Mouse (Mus musculus): Measurements from ENCODE around the gene Gm11096.

The Gm11096 gene

DNA sequence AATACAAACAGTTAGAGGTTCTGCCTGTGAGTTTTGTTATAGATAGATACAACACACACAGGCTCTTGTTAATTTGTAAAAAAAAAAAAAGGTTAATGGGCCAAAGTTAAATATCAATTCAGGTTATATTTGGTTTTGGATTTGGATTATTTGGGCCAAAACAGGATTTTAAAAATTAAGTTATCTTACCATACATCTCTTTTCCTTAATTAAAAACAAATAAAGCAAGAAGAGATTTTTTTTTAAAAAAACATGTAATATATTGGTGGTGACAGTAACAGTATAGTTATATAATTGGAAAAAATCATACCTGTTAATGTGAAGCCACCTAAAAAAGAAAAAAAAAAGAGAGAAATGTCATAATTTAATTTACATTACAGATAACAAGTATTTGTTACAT is at the start of gene Gm11096:
TSS of gene Gm11096 (plus strand) at position 301 of the 400 bp plus-strand sequence.
- DNase-seq: no peak

DNA sequence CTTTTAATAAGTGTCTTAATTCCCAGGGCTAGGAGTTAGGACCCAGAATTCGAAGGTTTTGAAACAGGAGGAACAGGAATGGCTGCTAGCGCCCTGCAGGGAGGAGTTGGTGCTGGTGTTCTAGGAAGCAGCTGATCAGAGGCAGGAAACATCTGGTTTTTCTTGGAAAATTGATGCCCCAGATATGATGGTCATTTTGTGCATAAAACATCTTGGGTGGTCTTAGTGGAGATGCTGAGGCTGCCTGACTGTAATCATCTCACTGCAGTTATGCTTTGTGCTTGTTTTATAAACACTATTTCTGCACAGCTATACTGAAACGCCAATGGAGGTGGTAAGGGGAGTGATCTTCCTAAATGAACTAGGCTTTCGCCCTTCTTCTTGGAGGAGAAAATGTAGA is 48.5 kb upstream of the Gm11096 start:
- DNase-seq: no peak

DNA sequence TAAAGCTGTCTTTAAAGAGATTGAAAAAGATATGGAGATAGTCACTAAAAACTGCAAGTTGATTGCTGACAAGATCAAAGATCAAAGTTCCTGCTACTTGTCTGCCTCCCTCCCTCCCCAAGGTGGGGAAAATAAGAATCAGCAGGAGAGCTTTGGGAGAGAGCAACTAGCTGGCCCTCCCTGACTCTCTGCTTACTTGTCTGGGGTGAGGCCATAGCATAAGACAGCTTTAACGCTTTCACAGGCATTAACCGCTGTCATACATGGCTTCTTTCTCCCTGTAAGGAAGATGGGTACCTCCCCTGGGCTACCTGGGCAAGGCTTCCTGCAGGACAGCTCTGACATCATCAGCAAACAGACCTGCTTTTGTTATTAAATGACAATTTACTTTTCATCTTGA is 47.4 kb upstream of the Gm11096 start:
- no peak for DNase-seq

DNA sequence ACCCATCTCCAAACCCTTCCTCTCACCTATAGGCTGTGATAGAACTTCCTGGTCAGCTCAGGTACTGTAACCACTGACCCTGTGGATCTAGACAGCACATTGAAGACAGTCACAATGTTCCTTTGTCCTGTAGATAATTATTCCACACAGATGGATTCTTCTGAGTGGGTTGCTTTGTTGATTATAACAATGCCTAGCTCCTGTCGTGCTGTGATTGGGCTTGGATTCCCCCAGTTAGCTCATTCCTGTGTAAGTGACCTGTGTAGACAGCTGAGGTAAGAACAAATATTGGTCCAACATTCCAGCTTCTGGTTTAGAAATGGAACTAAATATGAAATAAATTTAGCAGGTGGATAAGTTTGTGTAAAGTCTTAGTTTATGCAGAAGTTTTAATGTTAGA is 44.1 kb upstream of the Gm11096 start:
- no peak for DNase-seq

DNA sequence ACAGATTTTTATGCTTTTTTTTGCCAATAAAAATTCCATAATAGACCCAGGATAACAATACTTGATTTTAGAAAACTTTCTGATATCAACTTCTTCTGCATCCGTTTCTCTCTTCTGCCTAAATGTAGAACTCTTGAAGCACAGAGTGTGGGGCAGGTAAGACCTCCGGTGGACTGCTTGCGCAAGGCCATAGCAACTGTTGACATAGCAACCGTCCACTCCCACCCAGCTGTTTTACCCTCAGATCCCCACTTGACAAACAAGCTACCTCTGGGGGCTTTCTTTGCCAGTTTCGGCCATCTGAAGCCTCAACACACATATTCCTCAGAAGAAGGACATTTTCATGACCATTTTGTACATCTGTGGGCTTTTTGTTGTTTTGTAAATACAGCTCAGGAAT is 41.2 kb upstream of the Gm11096 start:
- DNase-seq: no peak

DNA sequence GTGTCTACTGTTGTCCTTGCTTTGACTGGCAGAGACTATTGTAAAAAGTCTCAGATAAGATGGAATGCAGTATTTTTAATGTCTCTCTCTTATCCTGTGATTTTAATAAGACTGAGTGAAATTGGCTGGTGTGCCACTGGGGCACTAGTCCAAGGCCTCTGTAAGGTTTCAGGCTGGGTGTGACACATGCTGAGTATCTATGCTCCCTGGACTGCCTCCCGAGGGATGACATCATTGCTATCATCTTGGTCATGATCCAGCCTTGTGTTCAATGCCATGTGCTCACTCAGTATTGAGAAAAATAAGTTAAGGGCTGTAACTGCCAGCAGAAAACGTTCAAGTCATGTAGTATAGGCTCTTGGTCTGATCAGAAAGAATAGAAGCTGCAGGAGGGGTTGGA is 38.9 kb upstream of the Gm11096 start:
- peak; percentile 34 for DNase-seq

DNA sequence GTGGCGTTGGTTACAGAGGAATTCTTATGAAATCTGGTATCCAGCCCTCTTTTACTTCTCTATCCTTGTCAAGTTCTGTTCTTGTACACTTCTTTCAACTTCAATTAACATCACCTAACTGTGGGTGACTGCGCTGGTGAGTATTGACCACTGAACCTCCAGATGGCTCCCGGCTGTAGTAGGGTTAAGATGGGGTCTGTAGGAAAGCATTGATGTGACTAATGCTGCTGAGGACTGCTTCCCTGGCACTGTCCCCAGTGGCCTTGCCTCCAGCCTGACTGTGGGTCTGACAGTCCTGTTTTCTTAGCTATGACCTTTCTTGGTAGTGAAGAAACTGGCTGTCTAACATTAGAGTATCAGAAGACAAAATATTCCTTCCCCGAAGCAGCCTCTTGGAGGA is 38.4 kb upstream of the Gm11096 start:
- no peak for DNase-seq

DNA sequence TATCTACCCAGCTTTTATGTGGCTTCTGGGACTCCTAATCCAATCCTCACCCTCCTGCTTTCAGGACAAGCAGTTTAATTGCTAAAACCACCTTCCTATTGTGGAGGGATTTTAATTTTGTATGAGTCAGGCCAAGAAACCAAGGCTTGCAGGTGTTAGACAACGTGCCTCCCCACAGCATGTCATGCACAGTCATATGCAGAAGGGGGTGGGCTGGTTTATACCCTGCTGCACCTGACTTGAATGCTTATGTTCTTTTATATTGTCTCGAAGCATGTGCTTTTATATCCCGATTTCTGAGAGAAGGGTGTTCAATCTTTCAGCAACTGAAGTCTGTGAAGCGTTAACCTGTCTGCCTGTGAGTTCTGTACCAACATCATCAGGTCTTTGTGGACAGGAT is 37.3 kb upstream of the Gm11096 start:
- DNase-seq: no peak

DNA sequence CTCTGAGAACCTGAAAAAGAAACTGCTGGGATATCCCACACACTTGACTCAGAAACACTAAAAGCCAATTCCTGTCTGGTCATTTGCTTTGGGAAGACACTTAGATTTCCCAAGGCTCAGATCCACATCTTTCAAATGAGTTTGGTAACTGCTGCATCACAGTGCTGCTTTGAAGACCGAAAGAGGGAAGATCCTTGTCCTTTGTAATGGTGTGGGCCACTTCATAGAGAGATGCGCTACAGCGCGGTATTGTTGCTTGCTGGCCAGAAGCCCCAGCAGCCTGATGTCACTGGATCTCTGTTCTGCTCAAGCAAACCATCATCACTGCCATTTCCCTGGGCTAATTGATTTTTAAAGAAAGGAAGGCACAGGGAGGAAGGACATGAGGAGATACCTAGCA is 28.8 kb upstream of the Gm11096 start:
- no peak for DNase-seq

DNA sequence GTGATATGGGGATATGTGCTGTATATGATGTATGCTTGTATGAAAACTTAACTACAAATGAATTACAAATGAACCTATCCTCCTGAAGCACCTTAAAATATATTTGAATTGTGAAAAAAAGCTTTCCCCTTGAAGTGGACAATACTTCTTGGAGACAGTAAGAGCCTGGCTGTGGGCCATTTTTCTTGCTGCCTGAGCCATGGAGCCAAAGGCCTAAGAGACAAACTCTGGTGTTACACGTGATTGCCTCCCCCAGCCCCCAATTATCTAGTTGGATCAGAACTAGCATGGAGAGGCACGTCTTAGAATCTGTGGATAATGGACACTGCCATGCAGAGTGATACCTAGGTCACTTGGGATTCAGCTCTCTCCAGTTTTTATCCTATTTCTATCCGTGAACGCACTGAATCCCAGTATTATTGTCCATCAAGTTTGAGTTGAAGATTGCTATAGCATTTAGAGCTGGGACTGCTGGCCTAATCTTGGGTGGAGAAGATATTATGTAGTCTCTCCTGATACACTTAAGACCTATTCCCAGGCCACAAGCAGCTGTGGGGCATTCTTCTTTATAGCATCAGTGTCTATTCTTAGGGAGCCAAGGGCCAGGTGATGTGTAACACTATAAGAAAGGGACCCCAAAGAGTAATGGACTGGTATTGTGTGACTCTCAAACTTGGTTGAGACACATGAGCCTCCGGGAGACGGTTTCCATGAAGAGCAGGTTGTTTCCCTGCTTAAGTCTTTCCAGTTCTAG is 25.0 kb upstream of the Gm11096 start:
- DNase-seq: no peak

DNA sequence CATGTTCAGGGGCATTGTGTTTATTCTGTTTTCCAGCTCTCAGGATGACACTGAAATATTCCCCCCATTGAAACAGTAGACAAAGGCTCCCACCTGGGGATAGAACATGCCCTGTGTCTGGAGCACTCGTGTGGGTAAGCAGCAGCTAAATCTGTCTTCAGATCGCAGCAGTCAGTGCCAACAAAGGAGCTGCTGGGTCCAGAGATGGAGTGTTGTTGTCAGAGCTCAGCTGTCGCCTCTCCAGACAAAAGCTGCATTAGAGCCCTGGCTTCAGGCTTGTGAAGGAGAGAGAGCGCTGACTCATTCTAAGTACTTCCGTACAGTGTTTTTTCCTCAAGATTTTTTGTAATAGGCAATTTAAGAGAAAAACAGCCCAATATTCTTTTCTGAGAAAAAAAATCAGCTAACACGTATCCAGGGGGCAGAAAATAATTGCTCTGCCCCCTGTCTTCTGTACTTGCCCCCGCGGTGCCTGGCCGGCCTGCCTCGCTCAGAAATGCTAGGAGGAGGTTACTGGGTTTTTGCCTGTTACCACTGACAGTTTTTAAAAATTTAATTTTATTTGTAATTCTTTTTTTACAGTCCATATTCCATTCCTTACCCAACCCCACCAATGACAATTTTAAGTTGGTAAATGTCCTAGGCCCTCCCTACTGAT is 21.6 kb upstream of the Gm11096 start:
- DNase-seq: no peak

DNA sequence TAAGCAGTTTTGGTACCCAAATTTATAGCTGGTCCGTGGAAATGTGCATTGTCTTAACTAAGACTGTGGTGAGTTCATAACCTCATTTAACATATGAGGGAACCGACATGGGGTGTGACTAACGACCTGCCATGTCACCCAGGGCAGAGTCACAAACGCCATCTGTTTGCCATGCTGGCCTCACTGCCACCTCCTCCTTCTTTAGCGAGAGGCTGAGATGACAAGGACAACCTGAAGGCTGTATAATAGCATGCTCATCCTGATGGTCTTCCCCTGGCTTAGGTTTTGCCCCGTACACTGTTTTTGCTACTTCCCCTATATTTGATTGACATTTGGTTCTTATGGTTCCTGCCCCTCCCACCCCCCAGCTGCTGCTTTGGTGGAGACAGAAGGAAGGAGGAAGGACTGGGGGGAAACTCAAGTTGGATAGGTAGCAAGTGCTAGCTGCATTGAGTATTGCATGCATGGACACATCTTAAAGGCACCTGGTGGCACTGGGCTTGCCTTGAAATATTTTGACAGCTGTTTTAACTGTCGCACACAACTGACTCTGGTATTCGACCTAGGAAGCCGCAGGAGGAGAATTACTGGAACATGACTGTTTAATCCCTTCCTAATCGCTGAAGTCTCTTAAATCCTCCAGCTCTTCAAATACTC is 17.2 kb upstream of the Gm11096 start:
- peak; percentile 12 for DNase-seq

DNA sequence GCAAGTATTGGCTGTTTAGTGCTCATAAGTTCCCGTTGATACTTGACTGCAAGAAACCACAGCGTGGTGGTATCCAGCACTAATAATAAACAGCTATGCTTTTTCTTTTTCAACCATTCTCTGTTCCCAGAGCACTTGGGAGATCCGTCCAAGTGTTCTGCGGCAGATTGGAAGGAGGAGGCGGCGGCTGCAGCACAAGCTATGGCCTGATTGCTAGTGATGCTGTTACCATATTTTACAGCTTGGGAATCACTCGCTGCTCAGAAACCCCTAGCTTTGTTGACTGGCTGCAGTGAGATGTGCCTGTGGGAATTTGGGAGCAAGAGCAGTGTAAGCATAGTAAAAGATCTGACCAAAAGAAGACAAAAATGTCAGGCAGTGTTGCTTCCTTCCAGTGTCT is 14.3 kb upstream of the Gm11096 start:
- no peak for DNase-seq

DNA sequence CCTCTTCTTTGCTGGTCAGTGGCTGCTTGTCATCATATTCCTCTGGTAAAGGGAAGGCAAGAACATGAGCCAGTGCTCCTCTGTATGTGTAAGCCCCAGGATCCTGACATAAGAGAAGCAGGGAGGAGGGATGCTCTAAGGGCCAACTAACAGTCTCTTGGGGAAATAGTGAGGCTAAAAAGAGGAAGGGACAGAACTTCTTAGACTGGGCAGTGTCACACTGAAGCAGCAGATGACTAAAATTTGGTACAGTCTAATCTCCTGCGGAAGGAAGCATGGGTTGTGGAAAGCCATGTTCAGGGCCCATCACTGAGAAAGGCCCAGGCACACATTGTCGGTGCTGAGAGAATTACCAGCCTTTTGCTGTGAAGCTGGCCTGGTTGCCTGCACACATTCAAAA is 8.8 kb upstream of the Gm11096 start:
- DNase-seq: no peak

DNA sequence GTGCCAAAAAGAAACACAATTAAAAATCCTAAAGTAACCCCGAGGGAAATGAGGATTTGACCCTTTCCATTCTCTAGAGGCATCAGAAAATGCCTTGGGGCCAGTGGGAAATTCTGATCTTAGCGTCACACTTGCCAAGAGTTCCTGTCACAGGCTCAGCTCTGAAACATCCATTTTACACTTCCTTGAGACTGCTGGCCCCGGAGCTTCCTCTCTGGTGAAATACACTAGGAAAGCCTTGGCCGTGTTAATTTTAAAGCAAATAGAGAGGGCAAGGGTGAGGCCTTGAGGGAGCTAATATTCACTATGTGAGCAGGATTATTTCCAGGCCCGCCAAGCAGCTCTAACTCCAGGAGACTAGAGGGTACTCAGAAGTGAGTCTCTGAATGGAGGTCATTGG is 8.4 kb upstream of the Gm11096 start:
- no peak for DNase-seq

DNA sequence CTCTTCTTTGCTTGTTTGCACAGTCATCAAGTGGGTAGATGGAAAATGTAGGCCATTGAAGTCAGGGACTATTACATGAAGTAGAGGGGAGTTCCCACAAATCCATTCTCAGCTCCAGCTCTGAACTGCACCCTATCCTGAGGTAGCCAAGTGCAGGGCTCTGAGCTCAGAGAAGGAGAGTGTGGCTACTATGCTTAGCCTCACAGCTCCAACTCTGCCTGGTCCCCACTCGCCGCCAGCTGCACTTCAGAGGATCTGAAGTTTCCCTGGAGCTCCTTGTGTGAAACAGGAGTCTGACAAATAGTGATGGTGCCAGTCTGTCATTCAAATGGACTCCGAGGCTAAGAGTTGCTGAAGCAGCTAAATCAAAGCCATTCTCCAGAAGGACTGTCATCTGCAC is 13.7 kb downstream of the Gm11096 start:
- no peak for DNase-seq

DNA sequence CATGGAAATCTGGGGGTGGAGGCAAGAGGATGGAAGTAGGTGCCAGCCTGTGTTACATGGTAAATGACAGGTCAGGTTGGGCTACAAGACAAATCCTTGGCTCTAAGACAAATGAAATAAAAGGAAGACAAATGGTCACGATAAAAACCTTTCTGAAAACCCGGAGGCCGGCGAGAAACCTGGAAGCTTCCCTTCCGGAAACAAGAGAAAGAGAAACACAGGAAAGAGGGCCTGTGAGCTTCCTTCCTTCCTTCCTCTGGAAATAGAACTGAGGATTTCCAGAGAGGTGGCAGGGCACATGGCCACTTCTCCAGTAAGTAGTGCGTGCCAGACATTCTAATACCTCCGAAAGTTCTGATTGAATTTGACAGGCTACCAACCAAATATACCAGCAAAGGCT is 14.4 kb downstream of the Gm11096 start:
- DNase-seq: no peak

DNA sequence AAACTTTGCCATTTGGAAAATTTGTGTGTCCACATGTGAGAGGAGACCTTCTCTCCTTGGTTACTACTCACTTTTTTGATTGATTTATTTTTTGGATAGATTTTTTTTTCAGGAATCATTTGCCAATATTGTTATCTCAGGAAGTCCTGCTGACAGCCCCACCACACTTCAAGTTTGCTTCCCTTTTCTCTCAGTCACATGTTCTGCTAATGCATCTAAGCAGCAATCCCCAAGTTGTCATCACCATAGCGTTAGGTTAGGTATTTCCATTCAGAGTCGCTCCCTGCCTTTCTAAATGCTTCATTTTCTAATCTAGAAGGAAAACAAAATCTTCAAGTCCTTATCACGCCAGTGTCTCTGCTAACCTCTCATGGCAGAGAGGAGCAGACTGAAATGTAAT is 17.8 kb downstream of the Gm11096 start:
- no peak for DNase-seq

DNA sequence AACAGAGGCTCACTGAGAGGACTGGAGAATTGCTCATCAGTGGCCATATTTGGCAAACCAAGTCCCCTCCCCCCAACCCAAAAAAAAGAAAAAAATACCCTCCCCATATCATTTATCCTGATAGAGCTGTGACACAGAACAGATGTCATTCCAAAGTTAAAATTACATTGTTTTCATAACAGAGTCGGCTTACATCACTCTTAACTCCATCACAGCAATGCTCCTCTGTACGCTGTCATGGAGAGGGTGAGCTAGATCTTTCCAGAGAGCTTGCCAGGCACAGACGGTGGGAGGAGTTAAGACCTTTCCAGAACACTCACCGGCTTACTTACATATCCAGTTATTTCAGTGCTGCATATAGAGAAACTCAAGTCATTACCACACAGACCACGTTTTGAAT is 27.4 kb downstream of the Gm11096 start:
- no peak for DNase-seq

DNA sequence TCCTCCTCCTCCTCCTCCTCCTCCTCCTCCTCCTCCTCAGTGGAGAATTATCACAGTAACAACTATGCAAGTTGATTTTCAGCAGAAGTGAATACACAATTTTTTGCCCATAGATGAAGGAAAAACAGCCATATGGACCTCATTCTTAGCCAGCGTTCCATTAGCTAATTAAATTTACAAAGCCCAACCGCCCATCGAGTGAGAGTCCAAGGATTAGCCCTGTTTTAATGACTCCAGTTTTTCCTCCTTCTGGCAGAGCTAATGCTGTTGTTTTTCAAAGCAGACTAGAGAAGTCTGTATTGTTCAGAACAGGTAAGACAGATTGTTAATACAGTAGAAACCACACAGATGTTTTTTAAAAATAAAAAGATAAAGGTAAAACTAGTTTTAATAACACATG is 31.8 kb downstream of the Gm11096 start:
- no peak for DNase-seq

DNA sequence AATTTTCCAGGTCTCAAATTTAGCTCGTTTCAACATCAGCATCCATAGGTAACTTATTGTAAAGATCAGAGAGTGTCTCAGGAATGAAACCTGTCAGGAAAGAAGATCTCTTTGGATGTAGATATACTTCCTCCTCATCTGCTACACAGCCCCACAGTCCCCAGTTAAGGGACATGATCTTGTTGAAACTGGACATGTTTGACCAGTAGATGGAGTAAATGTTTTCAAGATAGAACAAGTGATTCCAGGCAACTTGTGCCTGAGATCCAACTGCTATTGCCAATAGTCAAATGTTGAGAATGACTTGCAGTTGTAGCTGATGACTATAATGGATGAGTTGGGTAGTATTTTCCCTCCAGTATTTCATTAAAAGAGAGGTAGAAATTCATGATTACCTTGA is 35.9 kb downstream of the Gm11096 start:
- DNase-seq: no peak

DNA sequence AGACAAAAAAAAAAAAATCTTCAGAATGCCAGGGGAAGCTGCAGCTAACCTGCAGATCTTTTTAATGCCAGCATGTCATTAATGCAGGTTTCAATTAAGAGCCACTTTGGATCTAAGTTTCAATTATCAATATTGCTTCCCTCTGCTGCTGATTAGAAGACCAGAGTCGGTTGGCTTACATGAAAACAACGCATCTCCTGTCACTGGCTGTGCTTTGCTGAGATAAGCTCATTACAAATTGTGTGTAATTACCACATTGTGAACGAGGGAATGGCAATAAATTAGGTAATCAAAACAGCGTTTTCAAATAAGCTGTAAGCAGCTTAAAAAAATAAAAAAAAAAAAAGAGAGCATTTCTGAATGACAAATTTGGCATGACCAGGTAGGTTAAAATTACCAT is 38.2 kb downstream of the Gm11096 start:
- no peak for DNase-seq

DNA sequence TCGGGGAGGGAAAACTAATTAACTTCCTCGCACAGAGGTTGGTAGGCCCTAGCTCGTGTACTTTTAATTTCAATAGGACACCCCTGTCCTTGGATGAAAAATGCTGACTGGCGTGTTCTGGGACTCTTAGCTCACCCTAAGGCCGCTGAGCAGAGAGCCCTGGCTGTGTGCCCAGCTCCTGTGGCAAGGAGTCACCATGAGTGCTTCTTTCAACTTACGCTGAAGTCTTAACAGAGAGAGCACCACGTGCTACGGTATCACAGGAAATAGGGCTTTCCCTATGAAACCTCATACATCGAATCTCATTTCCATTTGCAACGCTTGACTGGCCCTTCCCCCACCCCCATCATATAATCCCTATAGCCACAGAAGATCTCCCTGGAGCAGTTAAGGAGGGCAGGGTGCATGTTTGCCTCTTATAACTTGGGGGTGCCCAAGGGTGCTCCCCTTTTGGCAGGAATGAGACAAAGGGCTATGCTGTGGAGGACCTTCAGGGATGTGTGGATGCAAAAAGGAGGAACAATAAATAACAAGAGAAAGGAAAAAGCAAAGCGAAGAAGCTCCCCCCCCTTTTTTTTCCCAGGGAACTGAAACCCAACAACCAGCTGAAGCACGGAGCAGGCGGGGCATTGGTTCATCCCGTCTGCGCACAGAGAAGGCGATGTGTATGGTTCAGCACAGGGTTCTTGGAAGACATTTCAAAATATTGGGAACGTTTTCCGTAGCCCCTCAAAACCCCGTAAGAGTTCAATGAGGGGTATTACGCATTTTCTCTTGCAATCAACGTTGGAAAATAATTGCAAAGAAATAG is 39.0 kb downstream of the Gm11096 start:
- no peak for DNase-seq
